Mouse (Mus musculus) layer of hippocampus, adult 8-10 months (tissue): ENCODE measurements at regions not wholly inside any gene's neighbourhood (a gene's known extent, or its start where the extent isn't known, plus 50 kb on each side); places are given as distances from the start of the nearest gene placed in this dataset.

Source experiments
- DNase-seq, 2 experiments: peaks; one replicate each; pipeline ENCODE4 v3.0.0; 2022; ENCODE audit warnings: low spot score in 2 of 2

DNA sequence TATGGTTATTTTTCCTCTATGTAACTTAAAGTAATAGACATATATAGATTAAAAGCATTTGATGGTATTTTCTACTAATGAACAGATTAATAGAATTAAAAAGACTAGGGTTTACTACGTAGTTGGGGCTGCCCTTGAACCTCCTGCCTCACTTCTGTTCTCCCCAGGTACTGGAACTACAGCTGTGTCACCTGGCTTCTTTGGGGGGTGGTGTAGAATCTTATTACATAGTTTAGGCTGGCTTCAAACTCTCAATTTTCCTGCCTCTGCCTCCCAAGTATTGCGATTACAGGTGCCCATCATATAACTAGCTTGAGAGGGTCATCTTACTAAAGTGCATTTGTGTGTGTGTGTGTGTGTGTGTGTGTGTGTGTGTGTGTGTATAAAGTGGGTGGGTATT lies 175.0 kb downstream of the Rab11fip4 start:
- DNase-seq, result no peak

DNA sequence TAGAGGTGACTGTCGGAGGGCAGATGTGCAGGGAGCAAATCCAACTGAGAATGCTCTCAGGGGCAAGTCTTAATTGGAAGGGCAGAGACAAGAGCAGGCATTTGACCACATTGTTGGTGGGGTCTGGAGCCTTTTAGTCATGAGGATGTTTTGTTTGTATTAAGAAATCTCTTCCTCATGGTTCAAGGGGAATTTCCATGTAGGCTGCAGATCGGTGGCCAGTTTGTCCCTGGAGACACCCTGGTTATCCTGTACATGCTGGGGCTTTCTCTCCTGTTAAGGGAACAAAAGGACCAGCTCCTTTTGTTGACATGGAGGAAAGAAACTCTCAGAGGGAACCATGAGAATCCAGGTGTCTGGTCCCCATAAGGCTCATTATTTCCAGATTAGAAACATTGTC lies 174.4 kb downstream of the Rab11fip4 start:
- DNase-seq, result no peak

DNA sequence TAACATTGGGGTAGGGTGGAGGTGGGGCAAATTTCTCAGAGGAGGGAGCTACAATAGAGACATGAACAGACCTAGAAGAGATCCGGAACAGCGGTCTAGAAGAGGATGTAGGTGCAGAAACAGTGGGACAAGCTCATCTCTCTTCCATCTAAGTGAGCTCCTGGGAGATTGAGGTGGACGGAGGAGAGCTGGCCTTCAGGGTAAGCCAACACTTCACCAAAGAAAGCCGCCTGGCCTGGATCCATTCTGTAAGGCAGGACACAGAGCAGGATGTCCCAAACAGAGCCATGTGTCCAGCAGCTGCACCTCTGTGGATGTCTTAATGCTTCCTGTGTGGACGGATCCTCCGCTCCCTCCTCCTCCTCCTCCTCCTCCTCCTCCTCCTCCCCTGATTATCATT lies 173.0 kb downstream of the Rab11fip4 start:
- no peak for DNase-seq

- DNase-seq, result no peak
These were observed 171.6 kb downstream of the Rab11fip4 start for GRCm38 (mm10) chr11:79762654-79763053.

GRCm38 (mm10) chr11:79762027-79762426 lies 171.0 kb downstream of the Rab11fip4 start:
- peak in 1 of 2 experiments; percentile 11 for DNase-seq

DNA sequence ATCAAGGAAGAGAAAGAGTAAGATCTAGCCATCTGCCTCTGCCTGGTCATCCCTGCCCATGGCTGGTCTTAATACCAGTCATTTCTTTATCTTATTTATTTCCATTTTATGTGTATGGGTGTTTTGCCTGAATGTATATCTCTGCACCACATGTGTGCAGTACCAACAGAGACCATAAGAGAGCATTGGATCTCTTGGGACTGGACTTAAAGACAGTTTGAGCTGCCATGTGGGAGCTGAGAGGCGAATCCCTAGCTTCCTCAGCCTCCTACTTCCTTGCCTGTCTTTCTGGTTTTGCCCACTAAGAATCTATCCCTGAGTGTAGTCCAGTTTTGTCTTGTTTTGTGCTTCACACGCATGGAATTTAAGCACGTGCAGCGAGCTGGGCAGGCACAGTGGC lies 169.5 kb downstream of the Rab11fip4 start:
- no peak for DNase-seq

- no peak for DNase-seq
These were observed 167.3 kb downstream of the Rab11fip4 start for GRCm38 (mm10) chr11:79758281-79758680.

DNA sequence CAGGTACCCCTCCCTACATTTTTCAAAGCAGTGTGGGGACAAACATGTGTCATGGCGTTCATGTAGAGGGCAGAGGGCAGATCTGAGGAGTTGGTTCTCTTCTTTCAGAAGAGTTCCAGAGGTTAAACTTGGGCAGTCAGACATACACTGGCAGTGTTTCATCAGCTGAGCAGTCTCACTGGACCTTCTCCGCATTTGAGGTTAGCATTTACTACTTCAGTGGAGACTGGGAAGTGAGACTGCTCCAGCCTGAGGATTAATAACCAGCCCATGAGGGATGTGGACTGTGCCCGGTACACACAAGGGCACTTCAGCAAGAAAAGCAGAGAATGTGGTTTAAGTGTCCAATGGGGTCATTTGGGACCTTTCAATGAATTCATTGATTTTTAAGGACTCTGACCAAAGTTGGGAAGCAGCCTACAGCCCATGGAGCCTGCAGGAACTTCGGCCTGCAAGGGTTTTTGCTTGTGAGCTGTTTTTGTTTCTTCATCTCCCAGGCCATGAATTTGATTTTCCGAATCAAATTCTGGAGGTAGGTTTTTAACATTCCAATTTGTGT lies 166.6 kb downstream of the Rab11fip4 start:
- no peak for DNase-seq

GRCm38 (mm10) chr11:79756305-79756846 lies 165.4 kb downstream of the Rab11fip4 start:
- no peak for DNase-seq

GRCm38 (mm10) chr11:79753491-79753890 lies 162.5 kb downstream of the Rab11fip4 start:
- DNase-seq, result no peak

GRCm38 (mm10) chr11:79752717-79753480 lies 161.9 kb downstream of the Rab11fip4 start:
- no peak for DNase-seq

DNA sequence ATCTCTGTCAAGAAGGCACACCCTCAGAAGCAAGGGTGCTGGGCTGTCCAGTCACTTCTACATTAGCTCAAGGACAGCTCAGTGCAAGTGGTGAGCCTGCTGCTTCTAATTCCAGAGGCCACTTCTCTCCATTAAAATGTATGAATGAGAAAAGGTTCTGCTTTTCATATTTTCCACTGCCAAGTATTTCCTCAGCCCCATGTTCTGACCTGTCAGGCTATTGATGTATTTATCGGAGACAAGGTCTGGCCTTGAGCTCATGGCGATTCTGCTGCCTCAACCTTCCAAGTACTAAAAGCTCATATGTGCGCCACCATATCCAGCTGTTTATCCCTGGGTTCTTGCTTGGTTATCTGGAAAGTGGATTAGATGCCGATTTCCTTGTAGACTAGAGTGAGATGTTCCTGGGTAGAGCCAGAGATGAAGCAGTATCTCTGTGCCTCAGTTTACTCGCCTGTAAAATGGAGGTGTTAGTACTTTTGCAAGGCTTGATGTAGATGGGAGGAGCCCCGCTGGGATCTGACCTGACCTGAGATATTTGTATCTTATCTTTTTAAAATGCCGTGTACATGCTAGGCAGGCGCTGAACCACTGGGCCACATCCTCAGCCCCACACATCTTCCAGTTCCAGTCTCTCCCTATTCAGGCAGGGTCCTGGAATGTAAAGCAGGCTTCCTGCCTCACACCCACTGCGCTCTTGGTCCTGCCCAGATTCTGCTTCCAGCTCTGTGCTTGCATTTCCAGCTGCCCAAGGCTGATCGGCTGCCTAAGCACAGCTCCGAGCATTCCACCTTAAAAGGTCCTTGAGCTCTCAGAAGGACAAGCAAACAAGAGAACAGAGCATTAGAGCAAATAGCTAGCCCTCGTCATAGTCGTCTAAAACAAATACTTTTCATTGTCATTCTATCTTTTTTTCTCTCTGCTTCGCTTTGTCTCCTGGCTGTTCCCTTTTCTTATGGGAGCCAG lies 161.0 kb downstream of the Rab11fip4 start:
- no peak for DNase-seq

- no peak for DNase-seq
These were observed 159.9 kb downstream of the Rab11fip4 start for GRCm38 (mm10) chr11:79750943-79751342.

DNA sequence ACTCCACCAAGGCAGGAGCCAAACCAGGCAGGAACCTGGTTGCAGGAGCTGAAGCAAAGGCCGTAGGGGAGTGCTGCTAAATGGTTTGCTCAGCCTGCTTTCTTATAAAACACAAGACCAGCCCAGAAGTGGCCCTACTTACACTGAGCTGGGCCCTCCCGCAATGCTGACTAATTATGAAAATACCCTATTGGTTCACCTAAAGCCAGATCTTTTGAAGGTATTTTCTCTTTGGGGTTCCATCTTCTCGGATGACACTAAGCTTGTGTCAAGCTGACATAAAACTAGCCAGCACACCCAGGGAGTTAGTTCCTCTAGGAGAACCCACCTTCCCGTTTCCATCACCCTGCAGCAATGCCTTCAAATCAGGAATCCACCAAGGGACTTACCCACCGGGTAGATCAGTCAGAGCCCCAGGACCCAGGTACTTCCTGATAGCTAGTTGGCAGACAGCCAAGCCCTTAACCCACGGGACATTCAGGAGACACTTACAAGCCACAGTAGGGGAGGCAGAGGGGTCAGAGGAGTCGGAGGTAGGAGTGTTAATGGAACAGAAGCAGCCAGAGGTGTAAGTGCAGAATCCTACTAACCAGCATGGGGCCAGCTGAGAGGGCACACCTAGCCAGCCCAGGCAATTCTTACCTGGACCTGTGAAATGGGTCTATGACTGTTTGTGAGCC lies 158.9 kb downstream of the Rab11fip4 start:
- no peak for DNase-seq

GRCm38 (mm10) chr11:79749141-79749540 lies 158.1 kb downstream of the Rab11fip4 start:
- no peak for DNase-seq

- DNase-seq, result no peak
These were observed 157.7 kb downstream of the Rab11fip4 start for GRCm38 (mm10) chr11:79748606-79749125.

DNA sequence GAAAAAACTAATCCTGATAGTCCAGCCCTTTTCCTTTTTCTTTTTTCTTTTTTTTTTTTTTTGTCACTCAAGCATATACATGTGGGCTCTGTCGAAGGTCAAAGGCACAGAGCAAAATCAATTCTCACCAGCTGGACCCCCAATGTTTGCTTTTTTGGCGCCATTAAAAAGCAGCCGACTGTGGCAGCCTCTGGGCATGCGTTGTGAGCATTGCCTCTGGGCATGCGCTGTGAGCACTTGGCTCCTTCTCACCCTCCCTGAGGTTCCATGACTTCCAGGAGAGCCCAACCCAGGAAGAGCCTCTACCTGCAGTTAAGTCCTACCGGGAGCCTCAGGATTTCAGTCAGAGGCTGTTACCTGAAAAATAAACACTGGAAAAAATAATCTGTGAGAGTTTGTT lies 156.8 kb downstream of the Rab11fip4 start:
- no peak for DNase-seq
